Mouse (Mus musculus) kidney, embryonic 16.5 days (tissue): ENCODE results near the gene Scn3a. TPM values are rescaled to one million over a fixed set of nuclear protein-coding genes. Genes with fewer than 3 reads are reported as not detected.

Source experiments
- ATAC-seq: fragments of 200-750 bp; cut with Nextera tagmentation; 2 replicates; pipeline ENCODE4 v1.8.0; 2017; ENCODE audit warnings: moderate TSS enrichment; ENCODE audit not compliant: low FRiP score, low TSS enrichment
- H3K27ac ChIP-seq: fragments of 300-500 bp; sonication (generic); 2 replicates; pipeline ENCODE4 v1.5.1; 2014; ENCODE audit warnings: low read length
- H3K27me3 ChIP-seq: fragments of 300-500 bp; sonication (generic); 2 replicates; pipeline ENCODE4 v1.6.1; 2014; ENCODE audit warnings: low read length, control low read depth, mixed read lengths; ENCODE audit not compliant: insufficient read depth
- H3K36me3 ChIP-seq: fragments of 300-500 bp; sonication (generic); 2 replicates; pipeline ENCODE4 v1.6.1; 2014; ENCODE audit warnings: low read length, control low read depth, mixed read lengths; ENCODE audit not compliant: insufficient read depth
- H3K4me1 ChIP-seq: fragments of 300-500 bp; sonication (generic); 2 replicates; pipeline ENCODE4 v1.6.1; 2014; ENCODE audit warnings: low read length, control low read depth, mixed read lengths; ENCODE audit not compliant: insufficient read depth
- H3K4me2 ChIP-seq: fragments of 300-500 bp; sonication (generic); replicated peaks from 2 replicates; pipeline ENCODE4 v1.6.1; 2014; ENCODE audit warnings: low read depth, low read length
- H3K4me3 ChIP-seq: fragments of 300-500 bp; sonication (generic); 2 replicates; pipeline ENCODE4 v1.5.1; 2014; ENCODE audit warnings: mild to moderate bottlenecking, low read length
- H3K9ac ChIP-seq: fragments of 300-500 bp; sonication (generic); replicated peaks from 2 replicates; pipeline ENCODE4 v1.6.1; 2014; ENCODE audit warnings: low read length
- H3K9me3 ChIP-seq: fragments of 300-500 bp; sonication (generic); 2 replicates; pipeline ENCODE4 v1.6.1; 2016; ENCODE audit warnings: low read length, control low read depth
- WGBS: fragments of 180-500 bp; shearing (Covaris S2); extraction: QIAGEN DNeasy Blood & Tissue Kit; methylation state at CpG from one replicate; pipeline ENCODE4 v1.1.7; 2014; 5-methylcytosine and 5-hydroxymethylcytosine counted together
- polyA plus RNA-seq: library from polyadenylated mRNA; unstranded; fragments of >200 nt; fragmentation: Nextera tagmentation; extraction: Ambion mirVana; gene quantifications from 2 replicates; pipeline ENCODE4 v1.2.1, GENCODE M21; 2015

Gene Scn3a
- 0.19 and 0.92 TPM in 2 replicates for polyA plus RNA-seq

DNA sequence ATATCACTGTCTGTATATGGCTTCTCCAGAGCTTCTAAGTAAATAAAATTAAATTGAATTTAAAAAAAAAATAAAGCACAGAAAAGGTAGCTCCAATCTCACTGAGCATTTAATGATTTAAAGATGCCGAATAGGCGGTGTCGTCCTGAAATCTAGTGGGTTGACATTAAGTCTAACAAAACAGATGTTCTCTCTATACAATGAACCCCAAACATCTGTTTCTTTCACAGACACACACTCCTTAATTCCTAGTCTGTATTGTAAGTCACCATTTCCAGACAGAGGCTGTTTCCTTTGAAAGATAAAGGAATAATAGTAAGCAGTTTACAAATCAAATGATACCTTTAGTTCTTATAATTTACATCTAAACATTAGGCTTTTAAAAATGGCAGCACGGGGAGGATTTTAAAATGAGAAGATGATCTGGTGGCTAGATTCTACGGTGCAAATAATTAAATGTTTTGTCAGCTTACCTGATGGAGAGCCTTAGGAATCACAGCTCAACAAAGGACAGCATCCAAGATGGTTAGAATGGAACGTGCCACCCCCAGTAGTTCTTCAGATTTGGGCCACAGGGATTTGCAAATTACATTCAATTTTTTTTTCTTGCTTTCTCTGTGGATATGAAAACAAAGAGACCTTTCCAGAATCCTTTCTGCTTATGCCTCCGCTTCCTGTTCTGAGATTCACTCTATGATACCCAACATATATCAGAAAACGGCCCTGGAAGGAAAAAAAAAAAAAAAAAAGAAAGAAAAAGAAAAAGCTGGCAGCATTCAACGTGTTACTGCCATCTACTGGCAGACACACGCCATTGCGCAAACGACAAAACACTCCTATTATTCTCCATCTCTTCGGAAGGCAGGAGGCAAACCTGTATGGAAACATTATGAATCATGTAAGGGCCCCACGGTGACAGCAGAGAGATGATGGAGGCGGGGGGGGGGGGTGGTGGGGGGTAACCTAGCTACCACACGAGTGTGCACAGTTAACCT lies at the start of gene Scn3a:
TSS of gene Scn3a (minus strand) at position 835 of the 995 bp plus-strand sequence.
- peak; percentile 49; the same call in 1 of the 2 replicates for ATAC-seq

DNA sequence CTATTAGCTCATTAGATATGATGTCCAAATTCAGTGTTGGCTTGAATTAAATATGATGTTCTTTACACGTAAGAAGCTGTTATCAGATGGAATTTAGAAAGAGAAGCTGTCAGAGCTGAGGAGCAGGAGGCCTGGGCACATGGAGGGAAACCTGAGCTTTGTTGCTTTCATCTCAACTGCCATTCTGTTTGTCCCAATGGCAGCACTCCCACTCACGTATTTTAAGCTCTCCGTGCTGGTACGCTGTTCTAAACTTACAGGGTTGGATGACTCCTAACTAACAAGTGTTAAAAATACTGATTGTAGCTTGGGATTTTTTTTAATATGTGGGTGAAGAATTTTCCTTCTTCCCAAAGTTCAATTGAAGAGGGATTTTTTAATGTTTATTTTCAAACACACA lies 44.5 kb upstream of the Scn3a start:
- H3K9ac ChIP-seq, result no peak overlapping the region
- H3K4me3 ChIP-seq, result no peak overlapping the region
- H3K27me3 ChIP-seq, result no peaks in the 10 kb centered on the region
- no peaks in the 10 kb centered on the region for H3K9me3 ChIP-seq
- 54% methylated on average over 4 of the region's 4 CpGs for WGBS
- no peak overlapping the region for H3K4me2 ChIP-seq
- H3K4me1 ChIP-seq, result no peaks in the 10 kb centered on the region
- no peak overlapping the region for H3K27ac ChIP-seq
- no peaks in the 10 kb centered on the region for H3K36me3 ChIP-seq
- ATAC-seq, result no peak

More for the DNA sequence above, at the start of gene Scn3a:
- no peaks in the 10 kb centered on the region for H3K4me1 ChIP-seq
- H3K36me3 ChIP-seq, result no peaks in the 10 kb centered on the region
- no peak within 1 kb of the TSS for H3K27ac ChIP-seq
- no peaks in the 10 kb centered on the region for H3K27me3 ChIP-seq
- WGBS, result 28% methylated on average over 16 of the region's 16 CpGs
- H3K9me3 ChIP-seq, result no peaks in the 10 kb centered on the region
- H3K4me3 ChIP-seq, result no peak within 1 kb of the TSS; the same call in 1 of the 2 replicates
- H3K4me2 ChIP-seq, result 0 out of 2 replicates have a peak within 1 kb of the TSS, but pooled peaks have one; percentile 10
- no peak within 1 kb of the TSS for H3K9ac ChIP-seq

DNA sequence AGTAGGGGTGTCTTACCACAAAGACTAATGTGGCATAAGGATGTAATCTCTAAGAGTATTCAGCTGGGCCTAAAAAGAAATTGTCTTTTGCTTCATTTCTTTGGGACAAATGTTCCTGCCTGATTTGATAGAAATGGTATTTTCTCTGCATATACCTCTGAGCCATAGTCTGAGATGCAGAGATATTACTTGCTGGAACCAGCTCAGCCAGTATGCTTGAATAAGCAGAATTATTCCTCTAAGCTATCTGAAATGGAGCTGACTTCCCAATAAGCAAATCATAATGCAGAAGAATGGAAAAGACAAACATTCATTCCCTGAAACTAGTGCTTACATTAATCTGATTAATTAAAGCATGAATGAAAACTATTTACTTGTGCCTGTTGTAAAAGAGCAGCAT lies 40.4 kb upstream of the Scn3a start:
- no peak for ATAC-seq
- H3K9ac ChIP-seq, result no peak overlapping the region

DNA sequence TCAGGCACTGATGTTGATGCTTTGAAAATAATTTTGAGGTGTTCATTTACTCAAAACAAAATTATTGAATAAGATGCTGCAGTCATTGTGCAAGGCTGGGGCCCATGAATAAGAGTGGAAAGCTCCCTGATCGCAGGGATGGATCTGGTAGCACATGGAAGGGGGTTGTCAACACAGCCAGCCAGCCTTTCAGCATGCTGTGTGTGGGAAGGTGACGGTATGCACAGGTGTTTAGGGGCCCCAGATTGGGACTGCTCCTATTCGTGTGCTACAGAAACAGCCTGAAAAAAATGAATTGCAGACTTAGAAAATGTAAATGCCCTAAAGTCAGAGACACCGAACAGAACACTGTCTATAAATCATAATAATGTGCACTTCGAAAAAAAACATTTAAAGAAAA lies 20.3 kb upstream of the Scn3a start:
- no peak overlapping the region for H3K4me2 ChIP-seq
- no peak overlapping the region for H3K27ac ChIP-seq
- H3K36me3 ChIP-seq, result no peaks in the 10 kb centered on the region
- no peaks in the 10 kb centered on the region for H3K4me1 ChIP-seq
- no peak overlapping the region for H3K4me3 ChIP-seq
- ATAC-seq, result no peak
- no peaks in the 10 kb centered on the region for H3K9me3 ChIP-seq
- no peaks in the 10 kb centered on the region for H3K27me3 ChIP-seq
- WGBS, result 77% methylated on average over 5 of the region's 5 CpGs
- no peak overlapping the region for H3K9ac ChIP-seq

More for the DNA sequence above, 40.4 kb upstream of the Scn3a start:
- no peaks in the 10 kb centered on the region for H3K4me1 ChIP-seq
- no peaks in the 10 kb centered on the region for H3K9me3 ChIP-seq
- no peak overlapping the region for H3K4me2 ChIP-seq
- no peak overlapping the region for H3K4me3 ChIP-seq
- H3K27me3 ChIP-seq, result no peaks in the 10 kb centered on the region
- H3K27ac ChIP-seq, result no peak overlapping the region
- no peaks in the 10 kb centered on the region for H3K36me3 ChIP-seq

DNA sequence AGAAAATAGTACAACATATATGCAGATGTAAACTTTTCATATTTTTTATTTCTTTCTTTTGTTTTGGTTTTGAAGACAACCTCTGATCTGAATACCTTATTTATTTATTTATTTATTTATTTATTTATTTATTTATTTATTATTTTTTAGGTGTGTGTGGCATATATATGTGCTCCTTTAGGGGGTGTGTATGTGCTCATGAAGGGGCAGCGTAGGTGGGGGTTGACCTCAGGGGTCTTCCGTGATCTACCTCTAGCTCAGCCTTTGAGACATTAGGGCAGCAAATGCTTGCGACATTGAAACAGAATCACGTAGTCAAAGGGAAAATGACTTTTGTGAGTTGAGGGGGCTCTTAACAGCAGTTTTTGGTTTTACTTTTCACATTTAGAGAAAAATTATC lies 498 bp upstream of the Scn3a start:
- 88% methylated on average over 4 of the region's 4 CpGs for WGBS
- Histone ChIP-seq H3K27ac (no peak overlapping the region), H3K36me3 (no peaks in the 10 kb centered on the region), H3K4me3 (no peak overlapping the region), H3K4me2 (no peak overlapping the region), H3K9ac (no peak overlapping the region), H3K27me3 (no peaks in the 10 kb centered on the region), H3K9me3 (no peaks in the 10 kb centered on the region), H3K4me1 (no peaks in the 10 kb centered on the region)
- ATAC-seq, result no peak

DNA sequence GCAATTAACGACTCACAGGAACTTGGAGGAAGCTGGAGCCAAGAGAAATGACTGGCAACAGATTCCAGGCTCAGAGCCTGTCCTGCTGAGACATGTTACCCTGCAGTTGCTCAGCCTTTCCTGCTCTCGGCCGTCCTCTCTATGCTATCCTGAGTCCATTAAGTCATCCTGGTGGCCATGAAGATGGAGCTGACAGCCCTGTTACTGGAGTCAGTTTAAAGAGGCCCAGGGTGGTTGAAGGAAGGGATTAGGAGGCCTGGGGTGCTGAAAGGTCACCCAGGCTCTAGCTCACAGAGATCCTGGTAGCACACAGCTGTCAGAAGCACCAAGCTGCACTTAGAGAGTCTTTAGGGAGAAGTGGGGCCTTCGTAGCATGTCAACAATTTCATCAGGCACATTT lies 3.5 kb downstream of the Scn3a start:
- H3K27ac ChIP-seq, result no peak overlapping the region
- WGBS, result 33% methylated on average over 4 of the region's 4 CpGs
- ATAC-seq, result no peak
- H3K9ac ChIP-seq, result no peak overlapping the region
- H3K4me1 ChIP-seq, result no peaks in the 10 kb centered on the region
- H3K4me3 ChIP-seq, result no peak overlapping the region
- H3K9me3 ChIP-seq, result no peaks in the 10 kb centered on the region
- H3K27me3 ChIP-seq, result no peaks in the 10 kb centered on the region
- no peaks in the 10 kb centered on the region for H3K36me3 ChIP-seq
- H3K4me2 ChIP-seq, result no peak overlapping the region

DNA sequence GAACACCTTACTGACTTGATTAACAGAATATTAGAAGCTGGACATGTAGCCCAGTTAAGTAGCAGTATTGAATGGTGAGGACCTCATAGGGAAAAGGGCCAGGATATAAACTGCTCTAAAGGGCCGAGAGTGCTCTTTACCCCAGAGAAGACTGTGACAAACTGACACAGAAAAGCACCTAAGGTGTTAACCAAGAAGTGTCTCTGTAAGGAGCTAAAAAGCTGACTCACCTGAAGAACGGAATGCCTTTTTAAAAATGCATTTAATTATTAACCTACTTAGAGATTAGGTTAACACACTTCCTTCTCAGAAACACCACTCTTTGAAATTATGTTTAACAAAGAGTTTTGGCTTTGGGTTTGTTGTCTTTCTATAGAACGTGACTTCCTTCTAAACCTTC lies 9.7 kb downstream of the Scn3a start:
- Histone ChIP-seq H3K36me3 (no peaks in the 10 kb centered on the region), H3K9me3 (no peaks in the 10 kb centered on the region), H3K4me3 (no peak overlapping the region), H3K27ac (no peak overlapping the region), H3K4me1 (no peaks in the 10 kb centered on the region), H3K9ac (no peak overlapping the region), H3K4me2 (no peak overlapping the region), H3K27me3 (no peaks in the 10 kb centered on the region)
- 66% methylated on average over 3 of the region's 3 CpGs for WGBS
- no peak for ATAC-seq

DNA sequence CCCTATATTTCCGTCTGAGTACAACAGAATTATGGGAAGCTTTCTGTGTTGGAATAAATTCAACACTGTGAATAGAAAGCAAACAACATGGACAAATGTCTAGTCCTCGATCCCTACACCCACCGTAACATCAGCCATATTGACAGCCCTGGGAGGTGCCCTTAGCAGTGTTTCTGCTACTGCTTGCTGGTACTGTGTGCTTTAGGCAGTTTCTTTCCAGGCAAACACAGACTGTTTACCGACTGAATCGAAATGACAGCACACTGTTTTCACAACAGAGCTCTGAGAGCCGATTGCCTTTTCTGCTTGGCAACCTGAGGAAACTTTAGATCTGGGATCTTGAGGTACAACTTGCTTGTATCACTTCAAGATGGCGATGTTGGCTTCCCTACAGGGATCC lies 12.8 kb downstream of the Scn3a start:
- no peak overlapping the region for H3K4me3 ChIP-seq
- H3K27me3 ChIP-seq, result no peaks in the 10 kb centered on the region
- no peak overlapping the region for H3K27ac ChIP-seq
- no peak overlapping the region for H3K4me2 ChIP-seq
- no peak overlapping the region for H3K9ac ChIP-seq
- no peaks in the 10 kb centered on the region for H3K36me3 ChIP-seq
- WGBS, result 83% methylated on average over 7 of the region's 7 CpGs
- ATAC-seq, result no peak
- H3K4me1 ChIP-seq, result no peaks in the 10 kb centered on the region
- H3K9me3 ChIP-seq, result no peaks in the 10 kb centered on the region

DNA sequence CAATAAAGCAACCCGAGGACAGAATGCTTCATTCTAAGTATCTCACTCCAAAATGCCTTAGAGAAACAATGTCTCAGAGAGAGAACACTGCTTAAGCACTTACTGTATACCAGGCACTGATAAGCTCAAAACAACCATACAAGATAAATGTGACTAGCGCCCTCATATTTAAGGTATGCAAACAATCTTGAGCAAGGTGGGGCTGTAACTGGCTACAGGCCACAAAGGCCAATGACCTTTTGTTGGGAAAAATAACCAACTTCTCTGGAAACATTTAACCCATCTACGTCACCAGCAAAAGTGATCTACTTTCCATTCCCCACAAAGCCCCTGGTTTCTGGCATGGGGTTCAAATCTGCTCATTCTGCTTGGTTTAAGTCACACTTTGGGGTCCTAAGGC lies 14.0 kb downstream of the Scn3a start:
- no peak overlapping the region for H3K4me2 ChIP-seq
- 87% methylated on average over 3 of the region's 3 CpGs for WGBS
- no peaks in the 10 kb centered on the region for H3K9me3 ChIP-seq
- no peak overlapping the region for H3K4me3 ChIP-seq
- no peak overlapping the region for H3K9ac ChIP-seq
- ATAC-seq, result no peak
- no peaks in the 10 kb centered on the region for H3K36me3 ChIP-seq
- H3K27ac ChIP-seq, result no peak overlapping the region
- no peaks in the 10 kb centered on the region for H3K4me1 ChIP-seq
- no peaks in the 10 kb centered on the region for H3K27me3 ChIP-seq

DNA sequence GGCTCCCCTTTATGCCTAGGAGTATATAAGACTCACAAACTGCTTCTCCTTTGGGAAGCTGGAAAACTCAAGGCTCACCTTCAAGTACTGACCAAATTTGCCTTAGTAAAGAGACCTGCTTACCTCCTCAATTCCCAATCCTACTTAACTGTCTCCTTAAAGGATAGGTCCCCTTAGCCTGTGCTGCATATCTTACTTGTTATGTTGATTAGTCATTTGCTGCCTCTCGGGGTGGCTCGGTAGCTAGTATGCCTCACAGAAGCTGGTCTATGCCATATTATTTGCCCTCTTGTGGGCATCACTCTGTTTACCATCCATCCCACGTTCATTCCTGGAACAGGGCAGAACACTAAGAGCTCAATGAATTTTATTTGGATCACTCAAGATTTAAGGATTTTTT lies 14.7 kb downstream of the Scn3a start:
- no peak overlapping the region for H3K9ac ChIP-seq
- no peak overlapping the region for H3K27ac ChIP-seq
- H3K4me1 ChIP-seq, result no peaks in the 10 kb centered on the region
- no peak overlapping the region for H3K4me3 ChIP-seq
- no peaks in the 10 kb centered on the region for H3K36me3 ChIP-seq
- no peaks in the 10 kb centered on the region for H3K27me3 ChIP-seq
- H3K9me3 ChIP-seq, result no peaks in the 10 kb centered on the region
- no peak for ATAC-seq
- 50% methylated on average over 3 of the region's 3 CpGs for WGBS
- no peak overlapping the region for H3K4me2 ChIP-seq
